Mouse (Mus musculus) cerebellum, adult (tissue): ENCODE results near the gene Soga1.

Experiments used
- ATAC-seq: cut with Nextera tagmentation; 2 replicates; pipeline ENCODE4 v1.9.2; 2017; ENCODE audit warnings: mild to moderate bottlenecking, moderate library complexity, mixed read lengths; ENCODE audit not compliant: insufficient number of reproducible peaks, low FRiP score, low TSS enrichment

The Soga1 gene

DNA sequence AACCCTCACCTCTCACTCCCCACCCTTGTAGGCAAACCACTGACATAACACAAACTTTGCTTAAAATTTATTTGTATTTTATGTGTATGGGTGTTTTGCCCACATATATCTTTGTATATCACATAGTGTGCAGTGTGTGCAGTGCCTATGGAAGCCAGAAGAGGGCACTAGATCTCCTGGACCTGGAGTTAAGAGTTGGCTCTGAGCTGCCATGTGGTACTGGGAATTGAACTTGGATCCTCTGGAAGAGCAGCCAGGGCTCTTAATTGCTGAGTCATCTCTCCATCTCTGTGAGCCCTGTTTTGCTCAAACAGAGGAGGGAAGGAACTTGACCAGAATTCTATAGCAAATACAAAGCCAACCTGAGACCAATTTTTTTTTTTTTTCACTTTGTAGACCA, 35.1 kb downstream of the Soga1 start:
- no peak for ATAC-seq

- ATAC-seq: no peak
Observed at GRCm38 (mm10) chr2:157043556-157043955, 35.5 kb downstream of the Soga1 start.

- no peak for ATAC-seq
Observed at GRCm38 (mm10) chr2:157041421-157041820, 37.6 kb downstream of the Soga1 start.

- ATAC-seq: no peak
Observed at GRCm38 (mm10) chr2:157040649-157041046, 38.4 kb downstream of the Soga1 start.

- 0 out of 2 replicates have a peak, but pooled peaks have one; percentile 11 for ATAC-seq
Observed at GRCm38 (mm10) chr2:157039900-157040648, 39.0 kb downstream of the Soga1 start.

DNA sequence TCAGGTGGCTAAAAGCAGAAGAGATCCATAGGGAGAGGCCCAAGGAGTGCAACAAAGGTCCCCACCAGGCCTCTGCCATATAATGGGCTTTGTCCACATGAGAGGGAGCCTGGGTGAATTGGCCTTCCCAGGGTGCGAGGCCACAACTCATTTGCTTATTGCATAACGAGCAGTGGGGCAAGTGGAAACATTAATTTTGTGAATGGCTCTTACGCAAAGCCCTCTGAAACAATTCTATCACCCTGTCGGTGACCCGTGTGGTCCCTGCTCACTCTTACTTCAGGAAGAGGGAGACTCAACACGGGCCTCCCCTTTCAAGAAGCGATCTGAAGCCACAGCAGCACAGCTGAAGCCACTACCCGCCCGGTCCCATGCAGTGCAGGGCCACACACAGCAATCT, 41.8 kb downstream of the Soga1 start:
- no peak for ATAC-seq

GRCm38 (mm10) chr2:157036400-157036799, 42.7 kb downstream of the Soga1 start:
- ATAC-seq: no peak

DNA sequence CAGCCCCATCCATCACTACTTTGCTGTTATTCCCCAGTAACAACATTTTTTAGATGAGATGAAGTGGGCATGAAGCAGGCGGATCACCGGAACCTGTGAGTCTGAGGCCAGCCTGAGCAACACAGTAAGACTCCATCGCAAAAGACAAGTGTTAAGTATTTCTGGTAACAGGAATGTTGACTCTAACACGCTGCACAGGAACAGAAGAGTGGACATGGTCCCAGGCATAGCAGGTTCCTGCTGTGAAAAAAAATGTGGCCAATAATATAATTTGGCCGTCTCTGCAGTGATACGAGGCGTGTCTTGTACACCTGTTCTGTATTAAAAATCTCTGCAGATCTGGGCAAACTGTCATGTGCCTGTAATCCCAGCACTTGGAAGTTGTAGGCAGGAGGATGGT, 43.7 kb downstream of the Soga1 start:
- ATAC-seq: peak; percentile 67

DNA sequence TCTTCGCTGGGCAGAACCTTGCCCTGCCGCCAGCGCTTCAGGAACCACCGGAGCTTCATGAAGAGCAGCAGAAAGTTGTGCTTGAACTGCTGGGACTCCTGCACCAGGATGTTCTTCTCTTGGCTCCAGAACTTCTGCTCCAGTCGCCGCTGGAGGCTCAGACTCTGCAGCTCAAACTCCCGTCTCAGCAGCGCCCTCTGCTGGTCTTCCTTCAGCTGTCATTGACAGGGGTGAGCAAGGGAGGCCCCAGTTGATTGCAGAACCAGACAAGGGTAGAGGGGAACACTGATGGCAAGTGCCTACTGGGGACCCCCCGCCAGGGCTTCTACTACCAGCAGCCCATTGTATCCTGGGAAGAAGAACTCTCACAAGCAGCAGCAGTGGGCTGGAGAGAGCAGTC, 48.2 kb downstream of the Soga1 start:
- ATAC-seq: no peak

- ATAC-seq: no peak
Observed at GRCm38 (mm10) chr2:157028261-157028660, 50.8 kb downstream of the Soga1 start.

DNA sequence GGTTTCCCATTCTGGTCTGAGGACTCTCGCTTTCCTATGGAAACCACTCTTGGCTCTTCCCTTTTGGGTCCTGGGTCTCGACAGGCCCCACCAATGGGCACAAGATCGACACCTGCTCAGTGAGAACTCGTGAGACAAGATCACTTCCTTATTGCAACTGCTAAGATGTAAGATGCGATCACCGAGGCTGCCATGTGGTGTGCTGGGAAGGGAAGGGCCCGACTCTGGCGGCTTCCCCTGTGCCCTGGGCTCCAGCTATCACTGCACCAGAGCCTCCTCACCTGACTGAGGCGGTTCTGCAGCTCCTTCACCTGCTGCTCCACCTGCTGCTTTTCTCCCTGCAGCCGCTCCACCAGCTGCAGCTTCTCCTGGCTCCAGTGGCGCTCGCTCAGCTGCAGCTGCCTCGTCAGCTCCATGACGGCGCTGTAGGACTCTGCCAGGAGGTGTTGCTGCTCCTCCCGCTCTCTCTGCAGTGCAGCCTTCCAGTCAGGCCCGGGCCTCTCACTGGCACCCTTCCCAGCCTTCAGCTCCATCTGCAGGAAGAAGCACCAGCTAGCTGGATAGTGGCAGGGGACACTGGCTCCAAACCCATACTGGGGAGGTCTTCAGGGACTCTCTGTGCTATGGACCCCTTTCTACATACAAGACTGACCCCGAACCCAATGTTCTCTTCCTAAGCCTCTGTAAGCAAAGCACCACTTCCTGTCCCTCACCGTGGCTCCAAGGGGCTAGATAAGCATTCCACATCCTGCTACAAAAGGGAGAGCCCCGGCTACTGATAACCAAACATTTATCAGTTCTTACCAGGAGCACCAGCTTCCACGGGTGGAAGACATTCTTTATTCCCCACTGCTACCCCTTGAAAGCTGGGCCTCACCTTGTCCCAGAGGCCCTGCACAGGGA, 51.7 kb downstream of the Soga1 start:
- ATAC-seq: peak; percentile 54; the same call in 1 of the 2 replicates

DNA sequence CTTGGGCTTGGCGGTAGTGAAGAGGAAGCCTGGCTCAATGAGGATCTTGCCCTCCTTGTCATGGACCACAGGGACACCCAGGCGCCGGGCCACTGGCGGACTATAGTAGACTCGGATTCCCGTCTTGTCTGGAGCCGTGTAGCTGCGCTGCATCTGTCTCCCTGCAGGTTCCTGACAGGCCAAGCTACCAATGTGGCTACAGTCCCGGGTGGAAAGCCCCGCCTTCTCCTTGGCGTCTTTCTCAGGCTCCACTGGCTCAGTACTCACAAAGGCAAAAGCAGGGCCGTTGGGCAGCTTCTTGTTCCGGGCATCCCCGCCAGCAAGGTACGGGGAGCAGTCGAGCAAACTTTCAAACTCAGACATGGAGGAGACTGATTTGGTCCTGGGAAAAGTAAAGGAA, 57.9 kb downstream of the Soga1 start:
- ATAC-seq: no peak

- ATAC-seq: no peak
Observed at GRCm38 (mm10) chr2:157019228-157019627, 59.8 kb downstream of the Soga1 start.

- no peak for ATAC-seq
Observed at GRCm38 (mm10) chr2:157016529-157017270, 62.4 kb downstream of the Soga1 start.

- ATAC-seq: no peak
Observed at GRCm38 (mm10) chr2:157012341-157012740, 66.7 kb downstream of the Soga1 start.

DNA sequence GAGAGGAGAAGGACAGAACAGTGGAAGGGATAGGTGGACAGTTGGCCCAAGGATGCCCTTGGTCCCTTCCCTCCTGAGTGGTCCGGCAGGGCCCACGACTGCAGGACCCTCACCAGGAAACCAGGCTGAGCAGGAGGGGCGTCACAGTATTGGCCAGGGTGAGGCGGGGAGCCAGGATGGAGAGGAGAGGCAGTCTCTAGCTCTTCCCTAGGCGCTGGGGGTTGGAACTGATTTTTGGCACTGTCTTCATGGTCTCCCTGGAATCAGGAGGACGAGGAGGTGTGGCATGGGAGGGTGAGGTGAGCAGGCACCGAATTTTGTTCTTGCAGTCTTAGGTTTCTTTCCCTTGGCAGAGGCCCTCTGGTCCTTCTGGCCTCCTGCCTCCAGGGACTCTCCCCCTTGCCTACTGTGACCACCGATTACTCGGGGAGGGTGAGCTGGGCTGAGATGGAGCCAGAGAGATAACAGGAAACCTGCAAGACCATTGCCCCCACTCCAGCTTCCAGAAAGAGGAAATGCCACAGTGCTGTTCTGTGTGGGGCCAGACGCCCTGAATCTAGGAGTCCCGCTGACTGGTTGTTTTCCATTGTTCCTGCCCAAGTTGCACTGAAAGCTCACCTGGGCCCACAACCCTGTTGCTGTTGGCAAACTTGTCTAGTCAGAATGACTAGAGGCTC, 68.3 kb downstream of the Soga1 start:
- ATAC-seq: no peak

DNA sequence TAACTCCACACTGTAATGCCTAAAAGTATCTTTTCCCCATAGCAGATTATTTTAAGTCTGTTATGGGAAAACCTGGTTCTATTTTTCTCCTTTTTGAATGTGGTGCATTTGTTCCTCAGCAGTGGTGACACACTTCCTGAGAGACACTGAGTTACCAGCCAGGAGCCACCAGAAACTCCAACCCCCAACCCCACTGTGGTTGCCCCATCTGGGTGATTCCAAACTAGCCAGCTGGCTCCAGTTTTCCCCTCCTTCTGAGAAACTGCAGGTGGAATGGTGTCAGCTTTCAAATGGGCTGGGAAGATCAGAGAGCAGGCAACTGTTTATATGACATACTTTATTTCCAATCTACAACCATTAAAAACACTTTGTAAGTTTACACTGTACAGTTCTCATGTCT, 68.9 kb downstream of the Soga1 start:
- no peak for ATAC-seq

GRCm38 (mm10) chr2:157008509-157008908, 70.5 kb downstream of the Soga1 start:
- no peak for ATAC-seq

GRCm38 (mm10) chr2:157007234-157007596, 71.8 kb downstream of the Soga1 start:
- peak; percentile 15; the same call in 1 of the 2 replicates for ATAC-seq

DNA sequence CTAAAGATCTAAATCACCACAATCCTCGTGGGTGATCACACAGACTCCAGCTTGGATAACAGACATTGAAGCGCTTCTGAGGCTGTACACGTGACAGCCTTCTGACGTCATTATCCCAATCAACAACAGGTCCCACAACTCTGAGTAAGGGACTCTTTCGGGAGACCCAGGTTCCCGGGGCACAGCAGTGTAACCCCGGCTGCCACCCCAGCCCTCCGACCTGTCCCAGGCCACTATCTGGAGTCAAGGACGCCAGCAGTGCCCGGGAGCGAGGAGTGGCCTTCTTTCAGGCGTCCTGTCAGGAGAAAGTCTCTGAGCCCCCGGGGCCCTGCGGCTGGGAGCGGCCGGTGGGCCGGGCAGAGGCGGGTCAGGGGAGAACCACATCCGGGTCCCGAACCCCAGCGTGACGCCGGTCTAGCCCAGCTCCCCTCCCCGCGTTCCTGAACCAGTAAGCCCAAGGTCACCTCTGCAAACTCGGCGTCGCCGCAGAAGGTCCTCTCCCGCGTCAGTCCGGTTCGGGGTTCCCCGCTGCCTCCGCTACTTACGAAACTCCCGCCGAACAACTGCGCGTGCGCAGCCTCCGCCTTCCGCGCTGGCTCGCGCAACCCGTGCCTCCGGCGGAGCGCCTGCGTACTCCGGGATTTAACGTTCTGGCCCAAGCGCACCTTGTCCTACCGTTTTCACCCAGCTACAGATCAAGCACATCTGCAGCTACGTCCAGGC, 72.4 kb downstream of the Soga1 start, which contains the start of gene Dsn1:
Gene Dsn1 (minus strand): TSS at position 644 of the 723 bp plus-strand sequence.
- ATAC-seq: peak; percentile 62
